Mouse (Mus musculus) heart, adult 9 months (tissue): Measurements from ENCODE around the gene Tbl2.

Experiments
- DNase-seq, 2 experiments: peaks; one replicate each; pipeline ENCODE4 v3.0.0; 2022; ENCODE audit warnings: low spot score in 2 of 2

The Tbl2 gene

DNA sequence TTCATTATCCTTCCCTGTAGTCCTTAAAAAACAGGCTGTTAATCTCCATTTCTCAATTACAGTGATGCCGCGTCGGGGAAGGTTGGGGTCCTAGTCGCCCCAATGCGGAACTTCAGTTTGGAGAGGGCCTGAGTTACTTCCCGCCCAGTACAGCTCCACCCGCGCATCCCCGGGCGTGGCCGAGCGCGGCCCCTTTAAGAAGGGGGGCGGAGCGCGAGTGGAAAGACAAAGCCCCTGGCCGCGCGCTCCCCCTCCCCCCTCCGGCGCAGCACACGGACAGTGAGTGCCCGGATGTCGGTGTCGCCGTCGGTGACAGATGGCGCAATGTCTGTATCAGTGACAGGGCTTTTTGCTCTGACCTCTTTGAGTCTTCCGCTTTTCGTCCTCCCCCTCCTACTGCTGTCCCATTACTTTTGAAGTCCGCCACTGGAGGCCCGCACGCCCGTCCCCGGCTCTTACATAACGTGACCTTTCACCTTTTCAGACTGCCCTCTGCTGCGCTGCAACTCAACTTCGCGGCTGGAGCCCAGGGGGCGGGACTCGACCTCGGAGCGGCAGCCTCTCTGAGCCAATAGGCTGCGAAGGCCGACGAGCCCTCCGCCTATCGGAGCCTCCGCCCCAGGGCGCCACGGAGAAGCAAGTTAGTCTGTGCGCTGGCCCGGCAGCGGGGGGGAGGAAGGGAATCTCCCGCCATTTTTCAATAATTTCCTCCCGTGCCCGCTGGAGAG is 37.3 kb downstream of the Tbl2 start, which contains the start of gene Baz1b:
Baz1b (plus strand) TSS at position 644 of the 728 bp plus-strand sequence.
- peak; percentile 98 to 99 for DNase-seq

DNA sequence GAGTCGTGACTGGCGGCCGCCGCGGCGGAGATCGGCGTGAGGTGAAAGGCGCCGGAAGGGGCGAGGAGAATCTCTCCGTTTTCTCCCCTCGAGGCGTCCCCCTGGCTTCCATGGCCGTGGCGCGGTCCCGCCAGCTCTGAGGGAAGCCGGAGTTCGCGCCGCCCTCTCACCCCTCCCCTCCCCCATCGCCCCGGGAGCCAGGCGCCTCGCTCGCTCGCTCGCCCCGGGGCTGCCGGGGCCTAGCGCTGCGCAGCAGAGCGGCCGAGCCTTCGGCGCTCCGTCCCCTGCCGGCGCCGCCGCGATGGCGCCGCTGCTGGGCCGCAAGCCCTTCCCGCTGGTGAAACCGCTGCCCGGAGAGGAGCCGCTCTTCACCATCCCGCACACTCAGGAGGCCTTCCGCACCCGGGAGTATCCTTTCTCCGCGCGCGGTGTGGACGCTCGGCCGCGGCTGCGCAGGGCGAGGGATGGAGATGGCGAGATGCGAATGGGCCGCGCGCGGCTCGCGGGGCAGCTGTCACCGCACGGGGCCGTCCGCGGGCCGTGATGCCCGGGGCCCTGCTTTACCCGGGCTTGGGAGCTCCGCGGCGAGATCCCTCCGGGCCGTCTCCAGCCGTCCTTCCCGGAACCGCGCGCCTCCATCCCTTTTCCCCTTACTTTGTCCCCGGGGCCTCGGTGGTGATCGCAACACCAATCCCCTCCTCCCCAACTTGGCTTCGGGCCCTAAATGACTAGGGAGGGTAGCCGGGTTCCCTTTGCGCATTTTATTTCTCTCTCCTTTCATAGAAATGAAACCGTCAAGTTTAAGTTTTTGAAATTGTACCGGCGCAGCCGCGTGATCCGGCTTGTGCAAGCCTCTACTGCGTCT is 38.1 kb downstream of the Tbl2 start:
- peak; percentile 39 to 49 for DNase-seq

DNA sequence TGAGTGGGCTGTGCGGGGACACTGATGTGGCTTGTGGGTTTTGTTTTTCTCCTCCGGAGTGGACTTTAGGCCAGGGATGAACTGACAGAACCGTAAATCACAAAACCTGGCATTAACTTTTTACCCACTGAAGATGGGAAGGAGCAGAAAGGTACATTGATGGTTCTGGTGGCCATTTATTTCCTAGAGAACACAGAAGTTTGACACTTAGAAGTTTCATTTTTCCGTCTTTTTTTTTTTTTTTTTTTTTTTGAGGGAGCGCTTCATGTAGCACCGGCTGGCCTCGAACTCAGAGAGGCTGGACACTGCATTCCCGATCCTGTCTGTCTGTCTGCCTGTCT is 38.7 kb downstream of the Tbl2 start:
- no peak for DNase-seq

DNA sequence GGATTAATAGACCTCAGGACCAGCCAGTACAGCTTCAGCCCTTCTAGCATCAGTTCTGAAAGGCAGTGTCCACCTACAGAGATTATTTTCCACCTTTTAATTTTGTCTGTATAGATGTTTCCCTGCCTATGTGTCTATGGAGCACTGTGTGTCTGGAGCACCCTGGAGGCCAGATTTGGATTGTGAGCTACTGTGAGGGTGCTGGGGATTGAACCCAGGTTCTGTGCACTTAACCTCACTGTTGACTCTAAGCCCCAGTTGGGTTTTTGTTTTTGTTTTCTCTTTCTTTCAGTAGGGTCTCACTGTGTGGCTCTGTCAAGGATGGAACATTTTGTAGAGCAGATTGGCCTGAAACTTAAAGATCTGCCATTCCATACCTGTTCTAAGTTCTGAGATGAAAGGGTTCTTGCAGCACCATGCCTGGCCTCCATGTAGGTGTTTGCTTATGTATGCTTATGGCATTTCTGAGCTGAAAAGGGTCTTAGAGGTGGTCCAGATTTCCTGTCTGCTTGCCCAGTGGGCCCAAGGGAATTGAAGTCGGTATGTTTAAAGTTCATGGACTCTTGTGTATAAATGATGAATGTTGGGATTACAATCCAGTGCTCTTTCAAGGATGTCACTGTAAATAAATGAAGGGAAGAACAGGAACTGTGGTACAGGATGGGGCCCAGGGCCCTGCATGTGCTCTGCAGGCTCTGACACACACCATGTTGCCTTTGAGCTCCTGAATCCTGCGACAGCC is 40.0 kb downstream of the Tbl2 start:
- no peak for DNase-seq

DNA sequence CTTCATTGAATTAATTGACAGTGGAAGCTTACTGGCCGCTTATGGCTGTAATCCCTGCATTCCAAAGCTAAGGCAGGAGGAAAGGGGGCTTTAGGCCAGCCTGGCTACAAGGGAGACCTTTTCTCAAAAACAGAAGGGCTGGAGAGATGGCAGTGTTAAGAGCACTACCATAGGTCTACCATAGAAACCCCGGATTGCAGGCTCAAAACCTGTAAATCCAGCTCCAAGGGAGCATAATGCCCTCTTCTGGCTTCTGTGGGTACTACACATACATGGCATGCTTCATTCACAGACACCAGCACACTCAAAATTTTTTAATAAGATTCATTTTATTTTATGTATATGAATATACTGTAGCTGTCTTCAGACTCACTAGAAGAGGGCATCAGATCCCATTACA is 42.2 kb downstream of the Tbl2 start:
- peak in 1 of 2 experiments; percentile 64 for DNase-seq

DNA sequence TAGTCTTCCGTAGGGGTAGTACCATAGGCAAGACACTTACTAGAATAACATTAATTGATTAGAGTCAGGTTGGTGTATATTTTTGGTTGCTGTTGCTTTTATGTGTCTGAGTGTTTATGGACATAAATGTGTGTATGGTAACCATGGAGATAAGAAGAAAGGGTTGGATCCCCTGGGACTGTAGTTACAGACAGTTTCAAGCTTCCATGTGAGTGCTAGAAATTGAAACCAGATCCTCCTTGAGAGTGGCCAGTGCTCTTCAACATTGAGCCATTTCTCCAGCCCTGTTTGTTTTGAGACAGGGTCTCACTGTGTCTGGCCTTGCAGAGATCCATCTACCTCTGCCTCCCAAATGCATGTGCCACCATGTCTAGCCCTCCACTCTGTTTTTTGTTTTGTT is 43.0 kb downstream of the Tbl2 start:
- no peak for DNase-seq

DNA sequence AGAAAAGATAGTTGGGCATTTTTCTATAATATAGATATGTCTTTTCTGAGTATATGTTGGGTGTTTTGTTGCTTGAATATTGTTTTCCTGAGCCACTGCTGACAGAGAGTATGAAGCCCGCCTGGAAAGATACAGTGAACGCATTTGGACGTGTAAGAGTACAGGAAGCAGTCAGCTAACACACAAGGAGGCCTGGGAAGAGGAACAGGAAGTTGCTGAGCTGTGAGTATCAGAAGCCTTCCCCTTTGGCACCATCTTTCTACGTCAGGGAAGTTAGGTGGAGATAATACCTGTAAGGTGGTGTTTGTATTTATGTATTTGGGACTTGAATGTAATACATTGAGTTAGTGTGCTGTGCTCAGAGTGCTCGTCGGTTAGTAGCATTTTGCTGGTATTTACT is 46.9 kb downstream of the Tbl2 start:
- no peak for DNase-seq

DNA sequence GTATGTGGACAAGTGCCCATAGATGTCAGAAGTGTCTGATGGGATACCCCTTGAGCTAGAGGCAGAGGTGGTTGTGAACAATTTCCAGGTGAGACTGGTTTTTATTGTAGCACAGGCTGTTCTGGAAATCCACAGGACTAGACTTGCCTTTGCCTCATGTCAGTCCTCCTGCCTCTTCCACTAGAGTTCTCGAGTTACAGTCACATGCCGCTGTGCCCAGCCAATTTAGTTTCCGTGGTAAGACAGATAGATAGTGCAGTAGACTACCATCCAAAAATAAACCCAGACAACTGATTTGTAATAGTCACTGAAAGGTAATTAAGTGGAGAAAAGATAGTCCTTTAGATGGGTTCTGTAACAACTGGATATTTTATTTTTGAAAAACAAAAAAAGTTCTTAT is 53.3 kb downstream of the Tbl2 start:
- DNase-seq: peak in 1 of 2 experiments; percentile 41

DNA sequence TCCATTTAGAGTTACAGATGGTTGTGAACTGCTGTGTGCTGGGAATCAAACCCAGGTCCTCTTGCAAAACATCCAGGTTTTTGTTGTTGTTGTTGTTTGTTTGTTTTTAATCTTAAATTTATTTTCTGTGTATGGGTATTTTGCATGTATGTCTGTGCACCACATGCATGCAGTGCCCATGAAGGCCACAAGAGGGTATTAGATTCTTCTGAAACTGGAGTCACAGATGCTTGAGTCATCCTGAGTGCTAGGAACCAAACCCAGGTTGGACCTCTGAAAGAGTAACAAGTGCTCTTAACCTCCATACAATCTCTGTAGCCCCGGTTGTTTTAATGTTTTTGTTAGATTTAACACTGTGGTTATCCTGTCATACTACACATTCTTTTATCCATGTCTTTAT is 58.7 kb downstream of the Tbl2 start:
- no peak for DNase-seq
